Mouse (Mus musculus): Measurements from ENCODE around the gene Zfand3. TPM values are rescaled to one million over a fixed set of nuclear protein-coding genes. Genes with fewer than 3 reads are reported as not detected.

The Zfand3 gene
- total RNA-seq, 2 experiments from 2014 or later = 145 to 165 TPM

DNA sequence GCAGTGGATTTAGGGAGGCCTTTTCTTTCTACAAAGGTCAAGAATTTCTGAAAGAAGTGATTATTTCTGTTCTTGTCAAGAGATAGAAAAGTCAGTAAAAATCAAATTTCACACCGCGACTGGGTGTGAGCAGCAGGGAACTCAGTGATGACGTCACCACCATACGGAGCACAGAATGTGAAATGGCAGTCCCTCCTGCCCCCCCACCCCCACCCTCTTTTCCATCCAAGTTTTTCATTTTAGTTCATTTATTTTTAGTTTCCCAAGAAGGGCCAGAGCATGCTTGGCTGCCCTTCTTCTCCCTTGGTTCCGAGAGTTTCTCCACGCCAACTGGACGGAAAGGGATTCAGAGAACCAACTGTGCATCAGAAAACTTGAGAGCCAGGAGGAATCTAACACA is 6.8 kb upstream of the Zfand3 start:
- DNase-seq = no peak

DNA sequence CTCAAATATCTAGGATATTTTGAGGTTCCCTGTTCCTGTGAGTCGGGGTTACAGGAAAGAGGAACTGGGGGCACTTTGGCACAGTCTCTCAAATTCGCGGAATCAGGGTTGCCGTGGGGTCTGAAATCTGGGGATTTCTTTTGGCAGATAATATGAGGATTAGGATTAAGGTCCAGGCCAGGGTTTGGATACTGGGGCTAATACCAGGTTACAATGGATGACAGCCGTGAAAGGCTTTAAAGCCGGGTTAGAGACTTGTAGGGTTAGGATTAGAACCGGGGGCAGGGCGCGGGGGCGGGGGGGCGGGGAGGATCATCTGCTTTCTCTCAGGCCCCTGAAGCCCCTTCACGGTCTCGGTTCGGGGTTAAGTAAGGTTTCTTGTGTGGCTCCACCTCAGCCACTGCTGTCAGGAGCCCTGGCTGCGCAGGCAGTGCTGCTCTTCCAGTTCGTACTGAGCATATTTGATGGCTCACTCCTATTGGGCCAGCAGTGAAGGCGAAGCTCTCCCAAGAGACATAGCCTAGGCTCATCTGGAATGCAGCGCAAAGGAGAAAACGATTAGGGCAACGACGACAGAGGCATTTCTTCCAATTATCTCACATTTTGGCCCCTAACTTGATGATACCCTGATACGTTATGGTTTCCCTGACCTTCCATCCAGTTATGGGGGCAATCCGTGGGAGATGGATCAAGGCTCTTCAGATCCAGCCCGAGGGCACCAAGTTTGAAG is 5.8 kb upstream of the Zfand3 start:
- DNase-seq = no peak

DNA sequence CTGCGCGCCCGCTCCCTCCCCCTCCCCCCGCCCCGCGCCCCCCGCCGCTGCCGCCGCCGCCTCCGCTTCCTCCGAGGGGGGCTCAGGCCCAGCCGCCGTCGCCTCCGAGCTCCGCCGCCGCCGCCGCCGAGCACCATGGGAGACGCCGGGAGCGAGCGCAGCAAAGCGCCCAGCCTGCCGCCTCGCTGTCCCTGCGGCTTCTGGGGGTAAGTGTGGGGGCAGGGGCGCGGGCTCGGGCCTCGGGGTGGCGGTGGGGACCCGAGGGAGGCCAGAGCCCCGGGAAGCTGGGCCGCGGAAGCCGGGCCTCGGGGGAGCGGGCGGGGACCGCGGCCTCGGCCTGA is 540 bp downstream of the Zfand3 start:
- DNase-seq = no peak

DNA sequence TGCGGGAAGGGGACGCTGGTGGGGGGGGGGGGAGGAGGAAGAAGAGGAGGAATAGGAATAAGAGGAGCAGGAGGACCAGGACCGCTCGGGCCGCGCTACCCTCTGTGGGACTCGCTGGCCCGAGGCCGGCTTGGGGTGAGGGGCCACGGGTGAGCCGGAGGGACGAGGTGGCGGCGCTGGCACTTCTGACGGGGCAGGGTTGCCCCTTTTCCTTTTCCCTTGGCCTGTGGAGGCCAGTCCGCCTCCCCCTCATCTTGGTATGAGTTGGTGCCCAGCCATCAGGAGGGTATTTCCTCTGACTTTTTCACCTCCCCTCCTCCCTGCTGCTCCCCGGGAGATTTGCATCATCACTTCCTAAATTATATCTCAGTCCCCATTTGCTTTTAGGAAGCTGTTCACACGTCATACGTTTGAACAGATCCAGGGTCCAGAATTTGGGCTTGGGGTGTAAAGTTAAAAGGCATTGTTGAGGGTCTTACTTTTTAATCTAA is 963 bp downstream of the Zfand3 start:
- DNase-seq = peak; percentile 37 to 49

DNA sequence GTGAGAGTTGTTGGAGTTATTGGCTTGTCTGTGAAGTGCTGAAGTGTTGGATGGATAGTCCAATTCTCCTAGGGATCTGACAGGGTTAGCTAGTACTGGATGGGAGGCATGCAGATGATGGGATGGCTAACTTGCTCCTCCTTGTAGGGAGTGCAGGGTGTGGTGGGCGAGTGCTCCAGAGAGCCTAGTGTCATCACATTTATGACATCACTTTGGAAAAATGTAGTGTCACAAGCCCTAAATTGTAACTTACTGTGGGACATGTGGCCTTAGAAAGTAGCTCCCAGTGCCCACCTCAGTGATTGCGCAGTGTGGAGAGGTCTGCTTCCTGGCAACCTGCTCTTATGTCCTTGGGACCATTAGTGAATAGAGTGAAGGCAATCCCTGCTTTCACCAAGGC is 2.3 kb downstream of the Zfand3 start:
- DNase-seq = no peak

DNA sequence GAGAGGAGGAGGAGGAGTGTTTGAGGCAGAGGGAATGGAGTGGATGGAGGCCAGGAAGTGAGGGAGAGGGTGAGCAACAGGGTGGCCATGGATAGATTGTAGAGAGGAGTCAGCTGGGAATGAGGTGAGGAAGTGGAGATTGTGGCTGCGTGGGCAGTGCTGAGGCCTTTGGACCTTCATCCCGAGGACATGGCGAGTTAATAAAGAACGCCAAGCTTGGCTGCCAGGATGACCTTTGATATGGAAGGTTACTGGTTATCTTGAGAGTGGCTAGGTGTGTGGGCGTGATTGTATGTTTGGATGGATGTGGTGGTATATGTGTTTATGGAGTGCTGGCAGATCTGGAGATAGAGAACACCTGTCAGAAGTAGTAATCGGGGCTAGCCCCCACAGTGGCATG is 3.4 kb downstream of the Zfand3 start:
- DNase-seq = no peak

DNA sequence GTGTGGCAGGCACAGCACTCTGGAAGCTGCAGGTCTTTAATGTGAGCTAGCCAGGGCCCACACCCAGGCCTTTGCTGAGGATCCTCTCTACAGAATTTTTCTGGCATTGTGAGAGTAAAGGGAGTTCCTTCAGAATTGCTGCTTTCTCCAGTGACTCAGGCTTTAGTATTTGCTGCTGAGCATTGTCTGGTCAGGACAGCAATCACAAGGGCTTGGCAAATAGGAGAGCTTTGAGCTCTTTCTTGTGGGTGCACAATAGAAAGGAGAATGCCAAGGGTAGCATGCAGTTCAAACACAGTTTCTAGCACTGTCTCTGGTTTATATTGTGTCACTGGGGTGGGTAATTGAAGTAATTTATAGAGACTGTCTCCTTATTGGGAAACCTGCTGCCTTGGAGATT is 3.9 kb downstream of the Zfand3 start:
- no peak for DNase-seq

DNA sequence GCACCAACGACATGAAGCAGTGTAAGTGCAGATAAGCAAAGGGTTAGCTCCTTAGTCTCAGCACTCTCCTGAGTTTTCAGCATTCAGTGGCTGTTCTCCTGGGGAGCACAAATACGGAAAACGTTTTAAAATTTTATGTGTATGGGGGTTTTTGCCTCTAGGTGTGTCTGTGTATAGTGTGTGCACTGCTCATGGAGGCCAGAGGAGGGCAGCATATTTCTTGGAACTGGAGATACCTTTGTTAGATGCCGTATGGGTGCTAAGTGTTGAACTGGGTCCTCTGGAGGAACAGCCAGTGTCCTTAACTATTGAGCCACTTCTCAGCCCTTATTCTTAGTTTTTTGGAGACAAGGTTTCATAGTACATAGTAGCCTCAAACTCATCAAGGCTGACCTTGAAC is 10.1 kb downstream of the Zfand3 start:
- DNase-seq = no peak

DNA sequence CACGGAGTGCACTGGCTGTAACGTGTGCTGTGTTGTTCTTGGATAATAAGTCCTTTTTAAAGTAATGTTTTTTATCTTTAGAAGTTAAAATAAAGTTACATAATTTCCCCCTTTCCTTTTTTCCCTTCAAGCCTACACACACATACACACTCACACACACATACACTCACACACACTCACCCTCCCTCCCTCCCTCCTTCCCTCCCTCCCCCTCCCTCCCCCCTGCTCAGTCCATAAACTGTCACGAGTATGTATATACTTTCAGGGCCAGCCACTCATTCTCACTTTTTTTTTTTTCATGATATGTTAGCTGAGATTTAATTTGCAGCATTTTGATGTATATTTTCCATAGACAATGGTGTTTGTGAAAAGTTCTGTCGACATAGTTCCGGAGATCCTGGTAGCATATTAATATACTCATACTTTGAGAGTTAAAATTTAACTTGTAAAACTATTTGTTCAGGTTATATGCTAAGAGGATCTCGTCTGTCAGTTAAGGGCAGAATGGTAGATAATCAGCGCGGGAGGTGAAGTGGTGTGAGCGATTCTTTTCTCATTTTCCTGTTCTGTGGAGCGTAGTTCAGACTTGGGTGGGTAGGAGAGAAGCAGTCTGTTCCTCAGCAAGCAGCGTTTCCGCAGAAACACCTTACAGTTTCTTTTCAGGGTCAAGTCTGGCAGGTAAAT is 14.5 kb downstream of the Zfand3 start:
- DNase-seq = no peak

DNA sequence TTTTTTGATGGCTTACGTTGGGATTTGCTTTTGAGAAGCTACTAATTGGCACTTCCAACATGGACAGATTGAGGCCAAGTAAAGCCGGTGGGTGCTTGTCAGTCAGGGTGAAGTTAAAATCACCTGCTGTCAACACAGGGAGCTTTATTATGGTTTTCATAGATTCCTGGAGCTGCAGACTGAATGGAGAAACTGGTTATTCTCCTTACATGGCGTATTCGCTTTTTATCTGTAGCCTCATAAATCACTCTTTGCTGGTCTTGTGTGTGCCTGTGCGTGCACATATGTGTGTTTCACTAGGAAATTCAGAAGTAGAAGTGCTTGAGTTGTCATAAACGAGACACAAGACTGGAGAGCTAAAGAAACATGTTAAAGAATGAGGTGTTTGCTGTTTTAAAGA is 15.4 kb downstream of the Zfand3 start:
- no peak for DNase-seq

DNA sequence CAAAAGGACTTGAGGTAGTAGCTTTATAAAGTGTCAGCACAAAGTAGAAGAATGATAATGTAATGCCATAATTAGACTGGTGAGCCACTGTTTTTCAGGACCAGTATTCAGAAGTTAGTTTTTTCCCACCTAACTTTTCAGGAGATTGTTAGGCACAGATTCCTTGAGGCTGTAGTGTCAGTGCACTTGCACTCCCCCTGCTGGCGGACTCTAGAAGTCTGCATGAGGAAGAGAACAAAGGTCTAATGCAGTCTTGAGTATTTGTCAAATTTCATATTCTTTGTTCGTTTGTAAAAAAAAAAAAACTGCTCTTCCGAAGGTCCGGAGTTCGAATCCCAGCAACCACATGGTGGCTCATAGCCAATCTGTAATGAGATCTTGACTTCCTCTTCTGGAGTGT is 20.1 kb downstream of the Zfand3 start:
- peak; percentile 81 to 86 for DNase-seq

DNA sequence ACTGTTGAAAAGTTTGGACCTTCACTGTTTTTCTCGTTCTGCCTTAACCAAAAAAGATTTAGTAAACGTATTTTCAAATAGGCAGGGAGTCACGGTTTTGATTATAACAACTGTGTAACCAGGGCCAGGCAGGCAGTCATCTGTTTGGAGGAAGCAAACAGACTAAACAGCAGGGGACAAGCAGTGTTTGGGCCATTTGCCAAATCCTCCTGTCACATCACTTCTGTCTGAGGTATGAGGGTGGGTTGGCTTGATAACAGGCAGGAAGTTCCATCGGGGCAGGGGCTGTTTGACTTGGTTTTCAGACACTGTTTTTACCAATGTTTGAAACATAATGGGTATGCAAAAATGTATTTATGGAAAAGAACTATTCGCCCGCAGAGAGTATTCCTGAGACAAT is 22.1 kb downstream of the Zfand3 start:
- peak in 1 of 2 experiments; percentile 36 for DNase-seq

DNA sequence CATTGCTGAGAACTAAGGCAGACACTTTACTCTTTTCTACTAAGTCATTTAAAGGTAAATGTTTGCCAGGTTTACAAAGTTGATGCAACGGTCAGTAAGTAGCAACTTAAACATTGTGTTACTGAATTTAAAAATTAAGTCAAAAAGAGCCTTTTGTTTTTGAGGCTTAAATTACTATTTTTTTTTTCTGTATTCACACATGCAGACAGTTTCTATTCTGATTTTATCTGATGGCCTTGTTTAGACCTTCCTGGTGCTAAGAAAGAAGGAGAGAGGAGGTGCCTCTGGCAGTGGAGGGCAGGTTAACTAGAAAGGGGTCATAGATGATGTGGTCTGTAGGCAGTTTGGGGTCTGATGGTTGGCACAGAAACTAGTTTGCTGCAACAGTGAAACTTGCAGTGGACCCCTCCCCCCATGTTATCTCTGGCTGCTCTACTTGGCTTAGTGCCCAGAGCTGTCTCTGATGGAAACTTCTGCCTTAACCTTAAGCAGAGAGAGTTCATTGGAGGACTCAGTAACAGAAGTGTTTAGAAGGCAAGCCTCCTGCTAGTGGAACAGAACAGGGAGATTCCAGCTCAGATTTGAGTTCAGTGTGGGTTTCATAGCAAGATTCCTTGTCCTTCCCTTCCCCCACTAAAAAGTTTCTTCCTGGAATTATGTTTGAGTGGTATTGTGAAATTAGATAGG is 23.0 kb downstream of the Zfand3 start:
- DNase-seq = peak; percentile 68 to 80

DNA sequence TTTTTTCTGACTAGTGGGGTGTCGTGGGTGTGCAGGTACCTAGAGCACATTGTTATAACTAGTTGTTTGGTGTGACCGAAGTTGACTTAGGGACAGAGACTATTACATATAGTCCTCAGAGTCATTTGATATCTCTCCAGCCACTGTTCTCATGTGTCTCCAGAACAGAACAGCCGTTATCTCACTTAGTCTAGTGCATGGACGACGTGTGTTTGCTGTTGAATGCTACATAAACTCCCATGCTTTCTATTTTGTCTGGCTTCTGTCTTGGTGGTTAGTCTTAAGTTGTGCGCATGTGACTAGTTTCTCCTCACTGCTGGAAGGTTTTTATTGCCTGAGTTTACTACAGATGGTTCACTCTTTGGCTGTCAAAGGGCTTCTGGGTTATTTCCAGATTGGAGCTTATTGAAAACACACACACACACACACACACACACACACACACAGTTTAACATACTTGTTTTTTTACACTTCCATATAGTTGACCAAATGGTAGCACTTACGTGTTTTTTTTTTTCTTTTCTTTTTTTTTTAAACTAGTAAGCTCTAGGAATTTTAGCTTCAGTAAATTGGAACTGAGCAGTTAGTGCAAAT is 25.2 kb downstream of the Zfand3 start:
- DNase-seq = no peak

DNA sequence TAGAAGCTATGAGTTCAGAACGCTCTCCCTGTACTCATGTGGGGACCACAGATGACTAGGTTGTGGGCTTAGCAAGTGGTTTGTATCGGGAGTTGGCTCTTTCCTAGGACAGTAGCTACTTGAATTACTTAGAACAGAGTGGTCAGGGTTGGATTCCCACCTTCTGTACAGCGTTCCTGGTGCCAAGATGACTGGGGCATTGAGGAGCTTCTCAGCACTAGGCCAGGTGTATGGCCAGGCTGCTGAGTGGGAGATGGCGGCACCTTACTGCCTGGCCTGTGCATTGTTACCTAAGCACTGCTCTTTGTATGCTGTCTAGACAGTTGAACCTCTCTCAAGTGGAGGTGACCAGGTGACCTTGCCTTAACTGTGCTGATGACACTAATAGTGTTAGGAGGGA is 28.3 kb downstream of the Zfand3 start:
- no peak for DNase-seq

DNA sequence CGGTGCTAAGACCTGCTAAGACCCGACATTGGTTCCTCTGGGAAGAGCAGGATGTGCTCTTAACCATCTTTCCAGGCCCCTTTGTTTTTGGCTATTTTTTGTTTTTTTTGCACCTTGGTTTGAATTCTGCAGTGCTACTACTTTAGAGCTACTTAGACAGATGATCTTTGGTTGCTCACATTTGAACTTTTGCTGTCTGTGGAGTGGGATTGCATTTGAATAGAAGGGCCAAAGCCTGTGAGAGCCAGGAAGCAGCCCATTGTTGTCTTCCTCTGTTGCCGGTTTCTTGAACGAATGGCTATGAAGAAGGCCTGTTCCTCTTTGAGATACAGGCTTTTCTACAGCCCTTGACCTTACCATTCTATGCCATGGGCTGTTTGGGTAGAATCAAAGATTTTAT is 29.5 kb downstream of the Zfand3 start:
- DNase-seq = no peak

DNA sequence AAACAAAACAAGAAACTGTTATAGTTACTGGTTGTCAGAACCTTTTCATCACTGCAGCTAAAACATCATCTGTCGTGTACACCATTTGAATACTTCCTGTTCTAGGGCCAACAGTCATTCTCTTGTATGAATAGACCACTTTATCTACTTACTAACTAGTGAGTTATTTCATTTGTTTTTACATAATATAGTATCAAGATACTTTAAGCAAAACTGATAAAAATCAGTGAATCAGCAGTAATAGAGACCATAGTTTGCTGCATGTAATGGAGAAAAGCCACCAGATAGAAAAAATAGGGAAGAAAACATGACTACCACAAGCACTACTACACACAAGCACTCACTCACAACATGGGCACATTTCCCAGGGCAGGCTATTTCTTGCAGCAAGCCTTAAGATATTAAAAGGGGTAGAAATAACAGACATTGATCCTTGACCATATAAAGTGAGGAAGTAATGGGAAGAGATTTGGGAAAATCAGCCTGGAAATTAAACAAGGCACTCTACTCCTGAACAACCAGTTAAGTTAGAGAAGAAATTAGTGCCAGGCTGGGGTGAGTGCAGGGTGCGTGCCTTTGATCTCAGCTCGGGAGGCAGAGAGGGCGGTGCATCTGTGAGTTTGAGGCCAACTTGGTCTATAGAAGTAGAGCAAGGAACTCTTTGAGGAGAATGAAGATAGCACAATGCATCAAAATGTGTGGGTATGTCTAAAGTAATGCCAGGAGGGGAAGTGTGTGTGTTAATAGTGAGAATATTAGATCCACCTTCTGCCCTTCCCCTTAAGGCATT is 30.9 kb downstream of the Zfand3 start:
- DNase-seq = no peak

DNA sequence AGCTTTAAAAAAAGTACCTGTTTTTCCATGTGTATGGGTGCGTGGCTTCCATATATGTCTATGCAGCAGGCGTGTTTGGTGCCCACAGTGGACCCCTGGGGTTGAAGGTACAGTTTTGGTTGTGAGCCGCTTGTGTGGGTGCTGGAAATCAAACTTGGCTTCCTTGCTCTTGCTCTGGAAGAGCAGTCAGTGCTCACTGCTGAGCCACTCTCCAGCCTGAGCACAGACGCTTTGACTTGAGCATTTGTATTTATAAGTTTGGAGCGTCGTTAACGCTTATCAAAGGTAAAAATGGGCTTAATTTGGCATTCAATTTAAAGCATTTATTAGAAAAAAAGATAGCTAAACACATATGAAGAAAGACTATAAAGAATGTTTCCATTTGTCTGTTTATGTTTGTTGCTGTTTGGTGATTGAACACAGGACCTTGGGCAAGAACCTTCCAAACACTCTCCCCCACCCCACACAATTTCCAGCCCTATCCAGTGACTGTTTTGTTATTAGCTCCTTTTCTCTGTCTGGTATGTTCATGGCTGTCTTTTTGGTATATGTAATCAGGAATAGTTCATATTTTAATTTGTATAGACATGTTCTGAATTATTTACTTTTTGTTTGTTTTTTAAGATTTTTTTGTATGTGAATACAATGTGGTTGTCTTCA is 38.8 kb downstream of the Zfand3 start:
- DNase-seq = no peak

DNA sequence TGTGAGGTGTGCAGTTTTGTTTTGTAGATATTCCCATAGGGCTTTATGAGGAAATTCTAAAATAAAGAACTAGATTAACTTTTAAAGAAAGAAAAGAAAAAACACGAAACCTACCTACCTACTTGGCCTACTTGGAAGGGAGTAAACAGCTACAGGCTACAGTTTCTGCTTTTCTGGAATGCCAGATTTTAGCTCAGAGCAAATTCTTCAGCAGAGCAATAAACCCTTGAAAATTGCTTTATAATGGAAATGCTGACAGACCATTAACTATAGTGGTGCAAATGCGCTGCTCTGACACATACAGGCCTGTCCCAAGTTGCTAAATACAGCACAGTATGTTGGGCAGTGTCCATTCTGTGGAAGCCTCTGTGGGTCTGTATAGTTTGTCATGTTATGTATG is 40.6 kb downstream of the Zfand3 start:
- DNase-seq = no peak

DNA sequence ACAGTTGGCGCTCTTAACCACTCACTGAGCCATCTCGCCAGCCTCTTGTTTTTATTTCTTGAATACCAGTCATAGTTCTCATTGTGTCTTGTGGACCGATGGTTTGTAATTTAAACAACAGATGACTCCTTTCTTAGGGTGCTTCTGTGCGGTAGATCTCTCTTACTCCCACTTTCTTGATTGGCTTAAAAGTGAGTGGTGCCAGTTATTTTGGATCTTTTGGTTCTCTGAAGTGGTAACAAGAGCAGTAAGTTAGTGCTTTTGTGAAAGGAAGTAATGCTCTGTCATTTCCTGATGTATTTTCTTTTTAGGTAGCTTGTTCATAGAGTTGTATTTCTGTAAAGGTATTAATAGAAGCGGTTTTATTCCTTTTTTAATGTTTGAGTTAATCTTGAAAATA is 42.1 kb downstream of the Zfand3 start:
- no peak for DNase-seq

DNA sequence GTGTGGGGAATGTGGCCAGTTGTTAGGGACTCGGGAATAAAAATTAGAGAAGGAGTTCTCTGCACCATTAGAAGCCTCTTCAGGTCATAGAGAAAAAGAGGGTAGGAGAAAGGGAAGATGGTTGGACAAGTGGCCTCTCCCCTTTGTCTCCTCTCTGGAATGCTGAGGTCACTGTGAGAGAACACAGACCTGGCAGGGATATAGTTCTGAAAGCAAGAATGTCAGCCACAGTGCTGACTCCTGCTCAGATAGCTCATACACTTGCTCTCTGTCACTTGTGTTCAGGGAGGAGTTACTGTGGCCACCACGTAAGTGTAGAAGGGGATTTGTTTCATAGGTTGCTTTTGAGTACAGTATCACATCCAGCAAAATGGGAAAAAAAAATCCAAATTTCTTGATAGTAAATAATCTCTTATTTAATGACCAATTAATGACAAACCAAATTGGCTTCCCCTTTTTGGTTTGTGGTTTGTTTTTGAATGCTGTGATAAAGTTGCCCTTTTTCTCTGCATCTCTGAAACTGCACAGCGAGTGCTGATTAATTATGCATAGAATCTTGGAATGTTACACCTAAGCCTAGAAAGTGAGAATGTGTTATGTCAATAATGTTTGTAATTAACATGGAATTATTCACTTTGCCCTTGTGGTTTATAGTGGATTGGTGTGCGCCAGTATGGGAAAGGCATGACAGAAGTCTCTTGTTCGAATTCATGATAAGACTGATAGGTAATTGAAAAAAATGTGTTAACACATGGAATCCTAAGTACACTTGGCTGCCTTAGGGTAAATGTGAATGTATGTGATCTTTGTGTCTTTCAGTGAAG is 47.2 kb downstream of the Zfand3 start:
- no peak for DNase-seq

Data from adrenal gland, postnatal 36 days (tissue).